Mouse (Mus musculus) bone marrow macrophage, adult 2 months (primary cell): ENCODE measurements around the gene Ssna1.

Source experiments
- CTCF ChIP-seq: IDR thresholded peaks from 2 replicates; pipeline ENCODE4 v1.5.1; 2012; ENCODE audit warnings: low read depth, mild to moderate bottlenecking, low read length, moderate library complexity
- POLR2A ChIP-seq: IDR thresholded peaks from 2 replicates; pipeline ENCODE4 v1.6.1; 2012; ENCODE audit warnings: mild to moderate bottlenecking, low read depth, low read length, borderline replicate concordance

DNA sequence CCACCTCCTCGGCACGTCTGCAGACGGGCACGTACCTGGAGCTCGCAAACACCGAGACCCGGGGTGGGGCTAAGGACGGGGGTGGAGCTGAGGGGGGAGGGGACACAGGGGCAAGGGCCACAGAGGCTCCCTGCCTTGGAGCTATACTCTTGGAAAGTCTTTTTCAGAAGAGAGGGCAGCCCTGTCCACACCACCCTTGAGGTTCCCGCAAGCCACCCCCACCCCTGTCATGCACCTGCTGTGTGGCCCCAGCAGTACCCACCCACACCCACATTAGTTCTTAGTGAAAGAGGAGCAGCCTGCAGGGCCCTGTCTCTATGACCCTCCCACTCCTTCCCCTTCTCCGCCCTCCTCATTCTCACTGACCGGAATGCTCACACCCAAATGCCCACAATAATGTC is 39.3 kb upstream of the Ssna1 start:
- TF ChIP-seq POLR2A (no peak), CTCF (no peak)
